Mouse (Mus musculus) naive thymus-derived CD4-positive, alpha-beta T cell, adult 5 months (primary cell): ENCODE data around the gene Gm49450. TPM values are rescaled to one million over a fixed set of nuclear protein-coding genes. Genes with fewer than 3 reads are reported as not detected.

Source experiments
- polyA plus RNA-seq: library from polyadenylated mRNA; unstranded; fragments of 100-300 nt; shearing (Covaris generic); gene quantifications from one replicate; pipeline ENCODE4 v1.2.1, GENCODE M21; 2017

Gm49450 gene
- not detected for polyA plus RNA-seq

GRCm38 (mm10) chr15:98953401-98954356 lies at the start of gene Gm49450, which contains the start of gene Tuba1a:
Gm49450 (minus strand) TSS chr15:98953551.
Tuba1a (minus strand) TSS chr15:98953703.

GRCm38 (mm10) chr15:98934217-98934839 lies 19.0 kb downstream of the Gm49450 start, which contains the start of gene Tuba1b:
Tuba1b (minus strand) TSS chr15:98934565.

DNA sequence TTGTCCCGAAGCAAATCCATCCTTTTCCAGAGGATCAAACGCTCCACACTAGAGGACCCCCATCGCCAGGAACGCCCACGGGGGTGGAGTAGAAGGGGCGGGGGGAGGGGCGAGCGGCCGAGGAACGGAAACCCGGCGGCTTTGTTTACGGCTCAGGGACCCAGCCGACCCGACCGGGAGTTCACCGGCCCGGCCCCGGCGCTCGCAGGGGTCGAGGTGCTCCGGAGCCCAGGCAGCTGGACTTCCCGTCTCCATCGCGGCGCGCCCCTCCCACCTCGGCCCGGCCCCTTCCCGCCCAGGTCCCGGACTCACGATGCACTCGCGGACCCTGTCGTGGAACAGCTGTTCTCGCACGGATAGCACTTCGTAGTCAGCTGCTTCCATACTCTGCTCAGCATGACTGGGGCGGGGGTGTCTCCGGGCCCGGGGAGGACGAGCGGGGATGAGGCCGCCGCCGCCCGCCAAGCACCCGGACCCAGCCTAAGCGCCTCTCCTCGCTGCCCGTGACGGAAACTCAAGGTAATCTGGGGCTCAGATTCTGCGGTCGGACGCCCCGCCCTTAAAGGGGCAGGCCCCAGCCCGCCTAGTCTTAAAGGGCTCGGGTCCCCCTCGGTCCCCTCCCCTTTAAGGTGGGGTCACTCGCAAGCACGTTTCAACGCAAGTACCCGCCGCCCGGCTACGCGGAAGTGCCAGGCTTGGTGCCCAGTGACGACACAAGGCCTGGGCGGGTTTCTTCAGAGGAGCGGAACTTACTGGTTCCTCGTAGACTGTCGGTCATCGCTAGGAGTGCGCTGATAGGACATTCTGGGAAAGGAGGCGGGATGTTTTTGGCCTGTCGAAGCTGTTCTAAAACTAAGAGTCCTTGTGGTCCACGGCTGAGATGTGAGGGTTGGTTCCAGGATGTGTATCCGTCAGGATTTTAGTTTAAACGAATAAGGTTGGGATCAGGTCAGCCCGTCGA lies 35.5 kb downstream of the Gm49450 start, which contains the start of gene Lmbr1l:
Lmbr1l (minus strand) TSS at position 694 of the 961 bp plus-strand sequence.

GRCm38 (mm10) chr15:98897928-98898800 lies 55.2 kb downstream of the Gm49450 start, which contains the start of gene Dhh:
Dhh (minus strand) TSS chr15:98898540.

DNA sequence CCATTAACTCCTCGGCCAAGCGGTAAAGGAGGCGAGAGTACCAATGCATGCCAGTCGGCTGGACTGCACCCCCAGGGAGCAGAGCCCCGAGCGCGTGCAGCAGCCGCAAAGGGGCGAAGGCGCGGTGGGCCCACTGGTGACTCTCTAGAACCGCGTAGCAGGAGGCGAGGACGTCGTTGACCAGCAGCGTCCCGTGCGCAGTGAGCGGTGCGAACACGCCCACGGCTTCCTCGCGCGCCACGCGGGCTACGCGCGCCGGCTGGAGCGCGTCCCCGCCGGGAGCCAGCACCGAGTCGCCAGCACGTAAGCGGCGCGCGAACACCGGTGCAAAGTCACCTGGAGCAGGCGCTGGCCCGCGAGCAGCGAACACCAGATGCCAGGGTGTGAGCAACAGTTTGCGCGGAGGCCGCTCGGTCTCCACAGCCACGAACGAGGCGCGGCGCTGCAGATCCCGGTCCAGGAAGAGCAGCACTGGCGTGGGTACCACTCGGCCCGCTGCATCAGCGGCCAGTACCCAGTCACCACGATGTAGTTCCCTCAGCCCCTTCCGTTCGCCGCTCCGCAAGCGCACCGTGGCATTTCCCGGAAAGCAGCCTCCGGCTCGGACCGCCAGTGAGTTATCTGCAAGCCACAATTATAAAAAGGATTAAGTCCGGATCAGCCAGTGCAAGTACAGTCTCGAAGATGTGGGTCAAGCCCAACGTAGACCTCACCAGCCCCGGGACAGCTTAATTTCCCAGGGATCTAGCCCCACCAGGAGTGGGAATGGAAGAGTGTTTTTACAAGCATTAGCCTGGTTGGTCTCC lies 59.2 kb downstream of the Gm49450 start, which contains the start of gene Rhebl1:
Rhebl1 (minus strand) TSS at position 601 of the 806 bp plus-strand sequence.

Other genes starting within 250 kb of the Gm49450 start
- not detected for gene Ccdc65, start 245.3 kb downstream of the Gm49450 start, polyA plus RNA-seq
- 0.81 TPM for gene Fkbp11, start 225.4 kb downstream of the Gm49450 start, polyA plus RNA-seq
- 120 TPM for gene Arf3, start 190.3 kb downstream of the Gm49450 start, polyA plus RNA-seq
- gene Wnt10b, start 175.4 kb downstream of the Gm49450 start, polyA plus RNA-seq = not detected
- not detected for gene Wnt1, start 163.7 kb downstream of the Gm49450 start, polyA plus RNA-seq
- not detected for gene Ddn, start 144.1 kb downstream of the Gm49450 start, polyA plus RNA-seq
- 121 TPM for gene Prkag1, start 122.0 kb downstream of the Gm49450 start, polyA plus RNA-seq
- 32.4 TPM for gene Kmt2d, start 82.3 kb downstream of the Gm49450 start, polyA plus RNA-seq
- 39.4 TPM for gene Rhebl1, start 59.0 kb downstream of the Gm49450 start, polyA plus RNA-seq
- not detected for gene Dhh, start 55.0 kb downstream of the Gm49450 start, polyA plus RNA-seq
- 152 TPM for gene Lmbr1l, start 35.3 kb downstream of the Gm49450 start, polyA plus RNA-seq
- gene Tuba1b, start 19.0 kb downstream of the Gm49450 start, polyA plus RNA-seq = 277 TPM
- gene Tuba1a, start 152 bp upstream of the Gm49450 start, polyA plus RNA-seq = 197 TPM
- 27.1 TPM for gene Tuba1c, start 76.3 kb upstream of the Gm49450 start, polyA plus RNA-seq
- not detected for gene Prph, start 101.6 kb upstream of the Gm49450 start, polyA plus RNA-seq
- gene Troap, start 121.0 kb upstream of the Gm49450 start, polyA plus RNA-seq = not detected
- not detected for gene C1ql4, start 134.3 kb upstream of the Gm49450 start, polyA plus RNA-seq
- gene Dnajc22, start 139.6 kb upstream of the Gm49450 start, polyA plus RNA-seq = 0.37 TPM
- gene Spats2, start 172.4 kb upstream of the Gm49450 start, polyA plus RNA-seq = 0.68 TPM